Mouse (Mus musculus): ENCODE measurements at regions not wholly inside any gene's neighbourhood (a gene's known extent, or its start where the extent isn't known, plus 50 kb on each side); places are given as distances from the start of the nearest gene placed in this dataset.

DNA sequence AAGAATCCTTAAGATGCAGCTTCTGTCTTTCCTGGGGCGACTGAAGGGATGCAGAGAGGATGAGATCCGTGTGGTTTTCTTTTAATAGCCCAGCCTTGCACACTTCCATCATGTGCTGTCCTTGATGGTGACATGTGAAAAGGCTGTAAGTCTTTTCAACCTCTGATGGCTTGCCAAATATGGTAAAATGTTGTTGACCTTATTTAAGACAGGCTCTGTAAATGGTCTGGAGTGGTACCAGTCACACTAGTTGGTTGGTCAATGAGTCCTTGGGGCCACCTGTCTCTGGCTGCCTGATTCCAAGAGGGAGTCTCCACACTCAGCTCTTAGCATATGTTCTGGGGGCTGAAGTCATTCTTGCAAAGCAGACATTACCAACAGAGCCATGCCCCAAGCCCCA, 547.7 kb downstream of the Bnc2 start:
- no peak for ATAC-seq (ENCODE audit: insufficient number of reproducible peaks, low FRiP score, low TSS enrichment, low read depth)
- 60% methylated on average over 2 of the region's 2 CpGs for WGBS

DNA sequence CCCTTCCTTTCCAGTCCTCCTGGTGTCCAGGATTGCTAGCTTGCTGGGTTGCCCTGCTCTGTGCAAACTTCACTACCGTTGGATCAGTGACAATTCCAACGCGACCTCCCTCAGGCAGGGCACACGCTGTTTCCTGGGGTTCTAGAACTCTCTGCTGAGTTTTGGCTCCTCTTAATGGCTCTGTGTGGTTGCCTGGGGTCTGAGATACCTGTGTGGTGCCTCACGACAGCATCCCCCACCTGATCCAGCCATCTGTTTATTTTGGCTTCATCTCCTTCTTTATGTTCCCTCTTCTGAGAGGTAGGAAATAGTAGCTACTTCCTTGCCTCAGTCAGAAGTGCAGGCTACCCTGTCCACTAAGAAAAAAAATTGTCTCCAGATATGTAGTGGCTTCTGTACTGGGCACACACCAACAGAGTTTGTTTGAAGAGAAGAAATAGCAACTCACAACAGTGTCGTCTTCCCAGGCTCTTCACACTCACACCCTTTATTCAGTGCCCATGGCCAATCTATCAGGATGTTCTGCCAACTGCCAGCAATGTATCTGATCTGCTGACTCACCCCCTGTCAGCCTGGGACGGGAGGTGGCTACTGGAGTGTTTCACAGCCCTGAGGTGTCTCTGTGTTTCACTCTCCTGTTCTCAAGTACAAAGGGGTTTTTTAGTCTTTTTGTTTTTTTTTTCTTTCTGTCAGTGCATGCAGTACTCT, 544.1 kb downstream of the Bnc2 start:
- WGBS: 72% methylated on average over 7 of the region's 7 CpGs
- H3K36me3 ChIP-seq (ENCODE audit: control insufficient read depth, insufficient read depth, low read length): no peaks in the 10 kb centered on the region
- H3K27me3 ChIP-seq (ENCODE audit: control insufficient read depth, insufficient read depth, low read length): no peaks in the 10 kb centered on the region
- H3K9ac ChIP-seq (ENCODE audit: low read length): no peak overlapping the region
- DNase-seq (ENCODE audit: low spot score): no peak
- H3K4me3 ChIP-seq (ENCODE audit: low read depth, low read length): no peak overlapping the region
- H3K4me2 ChIP-seq (ENCODE audit: low read depth, severe bottlenecking): no peak overlapping the region
- peaks cover 9% of the 10 kb centered on the region for H3K4me1 ChIP-seq (ENCODE audit: control insufficient read depth, insufficient read depth, low read length)
- ATAC-seq (ENCODE audit: insufficient number of reproducible peaks, low FRiP score, low TSS enrichment, low read depth): no peak
- no peak overlapping the region for H3K27ac ChIP-seq (replicated peaks; ENCODE audit: low read depth, low read length)
- no peaks in the 10 kb centered on the region for H3K9me3 ChIP-seq (ENCODE audit: control insufficient read depth, low read length)

More for the DNA sequence above, 547.7 kb downstream of the Bnc2 start:
- no peaks in the 10 kb centered on the region for H3K27me3 ChIP-seq (ENCODE audit: control insufficient read depth, insufficient read depth, low read length)
- no peak overlapping the region for H3K4me2 ChIP-seq (ENCODE audit: low read depth, severe bottlenecking)
- H3K27ac ChIP-seq (replicated peaks; ENCODE audit: low read depth, low read length): no peak overlapping the region
- no peak for DNase-seq (ENCODE audit: low spot score)
- H3K9ac ChIP-seq (ENCODE audit: low read length): no peak overlapping the region
- no peak overlapping the region for H3K4me3 ChIP-seq (ENCODE audit: low read depth, low read length)
- H3K36me3 ChIP-seq (ENCODE audit: control insufficient read depth, insufficient read depth, low read length): no peaks in the 10 kb centered on the region
- peaks cover 13% of the 10 kb centered on the region for H3K4me1 ChIP-seq (ENCODE audit: control insufficient read depth, insufficient read depth, low read length)
- no peaks in the 10 kb centered on the region for H3K9me3 ChIP-seq (ENCODE audit: control insufficient read depth, low read length)

DNA sequence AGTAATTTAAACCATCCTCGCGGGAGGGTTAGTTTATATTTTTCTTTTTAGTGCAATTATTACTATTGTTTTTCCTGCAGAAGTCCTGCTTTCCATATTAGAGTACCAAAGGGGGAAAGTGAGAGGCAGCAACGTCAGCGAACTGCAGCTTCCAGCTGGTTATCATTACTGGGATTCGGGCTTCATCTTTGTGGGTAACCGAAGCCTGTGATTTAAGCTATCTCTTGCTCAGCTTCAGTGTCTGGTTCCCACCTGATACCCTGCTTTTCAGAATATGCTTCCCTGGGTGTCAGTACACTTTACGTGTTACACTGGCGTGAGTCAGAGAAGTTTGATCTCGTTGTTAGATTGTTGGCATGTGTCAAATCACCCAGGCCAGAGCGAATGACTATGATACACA, 539.3 kb downstream of the Bnc2 start:
- H3K9ac ChIP-seq (ENCODE audit: low read length): no peak overlapping the region
- no peaks in the 10 kb centered on the region for H3K36me3 ChIP-seq (ENCODE audit: control insufficient read depth, insufficient read depth, low read length)
- H3K4me3 ChIP-seq (ENCODE audit: low read depth, low read length): no peak overlapping the region
- ATAC-seq (ENCODE audit: insufficient number of reproducible peaks, low FRiP score, low TSS enrichment, low read depth) (no peak), DNase-seq (ENCODE audit: low spot score) (no peak)
- 44% methylated on average over 10 of the region's 10 CpGs for WGBS
- H3K27me3 ChIP-seq (ENCODE audit: control insufficient read depth, insufficient read depth, low read length): no peaks in the 10 kb centered on the region
- no peak overlapping the region for H3K4me2 ChIP-seq (ENCODE audit: low read depth, severe bottlenecking)
- no peak overlapping the region for H3K27ac ChIP-seq (replicated peaks; ENCODE audit: low read depth, low read length)
- no peaks in the 10 kb centered on the region for H3K9me3 ChIP-seq (ENCODE audit: control insufficient read depth, low read length)
- H3K4me1 ChIP-seq (ENCODE audit: control insufficient read depth, insufficient read depth, low read length): peaks cover 17% of the 10 kb centered on the region

DNA sequence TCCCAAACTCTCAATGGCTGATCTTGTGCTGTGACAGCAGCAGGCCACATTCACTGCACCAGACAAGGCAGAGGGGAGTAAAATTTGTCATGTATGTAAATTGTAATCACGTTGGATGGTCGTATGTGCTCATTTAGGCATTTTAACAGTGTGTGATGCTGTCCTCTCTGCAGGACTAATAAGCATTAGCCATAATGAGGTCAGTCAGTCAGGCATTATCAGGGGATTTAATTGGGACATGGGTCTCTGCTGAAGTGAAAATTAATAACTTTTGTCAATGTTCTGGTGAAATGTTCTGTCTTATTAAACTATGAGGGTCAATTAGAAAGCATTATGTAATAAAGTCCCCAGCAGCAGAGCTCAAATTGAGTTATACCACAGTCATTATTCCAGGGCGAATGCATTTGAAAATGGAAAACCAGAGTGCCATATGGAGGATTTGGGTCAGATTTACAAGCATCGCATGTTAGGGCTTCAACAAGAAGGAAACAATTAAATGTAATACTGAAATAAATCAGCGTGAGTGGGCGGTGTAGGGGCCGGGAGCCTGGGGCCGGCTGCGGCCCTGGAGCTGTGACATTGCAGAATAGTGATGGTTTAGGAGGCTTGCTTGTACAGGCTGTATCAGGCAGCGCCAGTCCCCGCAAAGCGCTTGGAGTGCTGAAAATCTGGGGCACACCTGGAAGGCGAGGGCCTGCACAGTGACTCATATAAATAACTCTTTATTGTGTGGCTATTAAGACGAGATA, 537.7 kb downstream of the Bnc2 start:
- Histone ChIP-seq H3K27me3 (ENCODE audit: control insufficient read depth, insufficient read depth, low read length) (no peaks in the 10 kb centered on the region), H3K9me3 (ENCODE audit: control insufficient read depth, low read length) (no peaks in the 10 kb centered on the region), H3K36me3 (ENCODE audit: control insufficient read depth, insufficient read depth, low read length) (no peaks in the 10 kb centered on the region), H3K27ac (replicated peaks; ENCODE audit: low read depth, low read length) (no peak overlapping the region), H3K4me1 (ENCODE audit: control insufficient read depth, insufficient read depth, low read length) (peaks cover 17% of the 10 kb centered on the region), H3K9ac (ENCODE audit: low read length) (no peak overlapping the region), H3K4me2 (ENCODE audit: low read depth, severe bottlenecking) (no peak overlapping the region; the same call in 1 of the 2 replicates), H3K4me3 (ENCODE audit: low read depth, low read length) (no peak overlapping the region)
- WGBS: 8% methylated on average over 14 of the region's 14 CpGs
- DNase-seq (ENCODE audit: low spot score) (peak; percentile 80), ATAC-seq (ENCODE audit: insufficient number of reproducible peaks, low FRiP score, low TSS enrichment, low read depth) (peak; percentile 94)

DNA sequence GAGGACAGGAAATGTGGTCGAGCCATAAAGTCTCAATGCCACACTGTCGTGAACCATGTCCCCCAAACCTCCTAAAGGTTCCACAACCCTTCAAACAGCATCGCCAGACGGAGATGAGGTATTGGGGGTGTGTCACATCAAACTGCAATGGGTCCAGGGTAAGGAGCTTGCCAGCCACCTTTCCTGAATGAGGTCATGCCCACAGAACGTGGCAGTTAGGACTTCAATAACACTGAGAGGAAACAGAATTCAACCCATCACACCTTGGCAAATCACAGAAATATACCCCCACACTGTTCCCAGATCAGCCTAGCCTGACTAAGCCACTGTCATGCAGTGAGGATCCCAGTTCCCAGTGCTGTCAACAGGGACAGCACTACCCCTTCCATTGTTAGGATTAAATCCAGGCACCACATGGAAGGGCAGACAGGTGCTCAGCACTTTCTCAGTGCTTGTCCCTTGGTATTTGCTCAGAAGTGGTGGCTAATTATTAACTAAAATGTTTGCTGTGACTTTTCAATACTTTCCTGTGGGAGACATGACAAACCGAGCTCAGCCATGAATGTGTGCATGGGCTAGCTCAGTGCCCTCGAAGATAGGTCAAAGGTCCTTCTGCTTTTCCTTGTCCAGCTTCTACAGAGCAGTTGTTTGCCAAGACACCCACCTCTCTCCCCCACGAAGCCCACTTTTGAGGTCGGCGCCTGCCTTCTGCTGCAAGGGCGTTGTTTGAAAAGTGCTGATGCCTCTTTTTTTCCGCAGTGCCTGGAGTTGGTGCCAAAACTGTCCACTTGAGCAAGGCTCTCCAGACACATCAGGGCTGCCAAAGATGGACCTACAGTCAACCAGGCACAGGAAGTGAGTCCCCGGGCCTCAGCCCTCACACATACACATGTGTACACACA, 525.7 kb downstream of the Bnc2 start:
- DNase-seq (ENCODE audit: low spot score): no peak
- H3K36me3 ChIP-seq (ENCODE audit: control insufficient read depth, insufficient read depth, low read length): no peaks in the 10 kb centered on the region
- no peak overlapping the region for H3K4me2 ChIP-seq (ENCODE audit: low read depth, severe bottlenecking)
- no peak overlapping the region for H3K4me3 ChIP-seq (ENCODE audit: low read depth, low read length)
- no peaks in the 10 kb centered on the region for H3K27me3 ChIP-seq (ENCODE audit: control insufficient read depth, insufficient read depth, low read length)
- WGBS: 85% methylated on average over 13 of the region's 13 CpGs
- no peak overlapping the region for H3K27ac ChIP-seq (replicated peaks; ENCODE audit: low read depth, low read length)
- H3K9ac ChIP-seq (ENCODE audit: low read length): no peak overlapping the region
- ATAC-seq (ENCODE audit: insufficient number of reproducible peaks, low FRiP score, low TSS enrichment, low read depth): no peak
- H3K4me1 ChIP-seq (ENCODE audit: control insufficient read depth, insufficient read depth, low read length): peaks cover 15% of the 10 kb centered on the region; the same call in 1 of the 2 replicates
- H3K9me3 ChIP-seq (ENCODE audit: control insufficient read depth, low read length): no peaks in the 10 kb centered on the region

DNA sequence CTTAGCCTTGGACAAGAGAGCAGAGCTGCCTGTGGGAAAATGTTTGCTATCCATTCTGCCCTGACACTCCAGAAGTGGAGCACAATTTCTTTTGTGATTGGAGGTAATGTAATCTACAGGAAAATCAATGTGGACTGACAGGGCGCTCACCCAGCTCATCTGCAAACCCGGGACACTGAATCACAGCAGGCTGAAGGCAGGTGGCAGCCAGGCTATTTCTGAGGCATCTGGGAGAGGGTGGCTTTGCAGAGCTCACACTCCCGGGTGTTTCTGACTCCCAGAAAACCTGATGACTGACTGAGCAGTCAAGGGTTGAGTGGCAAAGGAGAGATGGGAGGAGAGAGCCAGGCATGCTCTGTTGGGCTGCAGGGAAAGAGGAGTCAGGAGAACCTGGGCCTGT, 524.4 kb downstream of the Bnc2 start:
- no peak overlapping the region for H3K27ac ChIP-seq (replicated peaks; ENCODE audit: low read depth, low read length)
- no peak overlapping the region for H3K9ac ChIP-seq (ENCODE audit: low read length)
- no peak overlapping the region for H3K4me2 ChIP-seq (ENCODE audit: low read depth, severe bottlenecking)

DNA sequence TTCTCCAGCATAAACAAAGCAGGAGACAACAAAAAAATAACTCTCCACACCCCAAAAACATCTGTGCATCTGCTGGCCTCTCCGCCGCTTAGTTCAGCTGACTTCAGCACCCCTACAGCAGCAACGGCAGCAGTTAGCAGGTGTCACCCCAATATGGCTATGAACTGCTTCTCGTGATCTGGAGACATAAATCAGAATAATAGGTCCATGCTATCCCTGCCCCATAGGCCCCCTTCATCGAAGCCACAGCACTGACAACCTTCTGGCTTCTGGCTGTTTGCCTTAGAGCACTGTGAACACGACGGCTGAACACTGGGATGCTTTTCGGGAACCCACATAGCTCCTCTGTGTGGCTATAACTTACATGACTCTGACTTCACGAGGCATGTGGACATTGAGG, 523.8 kb downstream of the Bnc2 start:
- ATAC-seq (ENCODE audit: insufficient number of reproducible peaks, low FRiP score, low TSS enrichment, low read depth): no peak
- H3K4me2 ChIP-seq (ENCODE audit: low read depth, severe bottlenecking): no peak overlapping the region
- no peak overlapping the region for H3K4me3 ChIP-seq (ENCODE audit: low read depth, low read length)
- 50% methylated on average over 9 of the region's 9 CpGs for WGBS
- DNase-seq (ENCODE audit: low spot score): no peak
- peaks cover 15% of the 10 kb centered on the region; the same call in 1 of the 2 replicates for H3K4me1 ChIP-seq (ENCODE audit: control insufficient read depth, insufficient read depth, low read length)
- H3K9ac ChIP-seq (ENCODE audit: low read length): no peak overlapping the region
- no peaks in the 10 kb centered on the region for H3K36me3 ChIP-seq (ENCODE audit: control insufficient read depth, insufficient read depth, low read length)
- H3K9me3 ChIP-seq (ENCODE audit: control insufficient read depth, low read length): no peaks in the 10 kb centered on the region
- no peak overlapping the region for H3K27ac ChIP-seq (replicated peaks; ENCODE audit: low read depth, low read length)
- no peaks in the 10 kb centered on the region for H3K27me3 ChIP-seq (ENCODE audit: control insufficient read depth, insufficient read depth, low read length)

More for the DNA sequence above, 524.4 kb downstream of the Bnc2 start:
- WGBS: 42% methylated on average over 3 of the region's 3 CpGs
- Histone ChIP-seq H3K36me3 (ENCODE audit: control insufficient read depth, insufficient read depth, low read length) (no peaks in the 10 kb centered on the region), H3K4me3 (ENCODE audit: low read depth, low read length) (no peak overlapping the region), H3K4me1 (ENCODE audit: control insufficient read depth, insufficient read depth, low read length) (peaks cover 15% of the 10 kb centered on the region; the same call in 1 of the 2 replicates), H3K27me3 (ENCODE audit: control insufficient read depth, insufficient read depth, low read length) (no peaks in the 10 kb centered on the region), H3K9me3 (ENCODE audit: control insufficient read depth, low read length) (no peaks in the 10 kb centered on the region)
- DNase-seq (ENCODE audit: low spot score) (no peak), ATAC-seq (ENCODE audit: insufficient number of reproducible peaks, low FRiP score, low TSS enrichment, low read depth) (no peak)

DNA sequence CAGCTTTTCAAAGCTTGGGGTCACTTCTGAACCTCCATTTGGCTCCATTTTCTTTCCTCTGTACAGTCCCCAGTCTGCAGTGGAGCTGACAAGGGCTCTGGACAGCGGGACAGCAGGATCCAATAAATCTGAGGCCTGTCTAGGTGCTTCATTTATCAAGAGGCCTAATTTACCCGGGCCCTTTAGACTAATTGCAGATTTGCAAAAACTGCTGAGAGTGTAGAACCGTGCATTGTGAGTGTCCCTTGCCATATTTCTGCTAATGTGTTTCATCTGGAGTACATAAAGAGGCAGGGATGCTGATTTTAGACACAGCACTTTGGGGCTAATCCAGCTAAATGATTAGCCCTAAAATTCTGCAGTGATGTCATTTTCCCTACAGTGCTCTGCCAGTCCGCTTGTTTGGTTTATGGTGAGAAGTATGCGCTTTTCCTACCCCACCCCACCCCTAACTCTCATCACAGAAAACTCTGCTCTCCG, 523.1 kb downstream of the Bnc2 start:
- 14% methylated on average over 6 of the region's 6 CpGs for WGBS
- H3K27me3 ChIP-seq (ENCODE audit: control insufficient read depth, insufficient read depth, low read length): no peaks in the 10 kb centered on the region
- H3K27ac ChIP-seq (replicated peaks; ENCODE audit: low read depth, low read length): no peak overlapping the region
- ATAC-seq (ENCODE audit: insufficient number of reproducible peaks, low FRiP score, low TSS enrichment, low read depth): 0 out of 2 replicates have a peak, but pooled peaks have one; percentile 31
- no peak overlapping the region for H3K4me3 ChIP-seq (ENCODE audit: low read depth, low read length)
- no peaks in the 10 kb centered on the region for H3K9me3 ChIP-seq (ENCODE audit: control insufficient read depth, low read length)
- DNase-seq (ENCODE audit: low spot score): no peak
- H3K4me2 ChIP-seq (ENCODE audit: low read depth, severe bottlenecking): no peak overlapping the region
- peaks cover 15% of the 10 kb centered on the region; the same call in 1 of the 2 replicates for H3K4me1 ChIP-seq (ENCODE audit: control insufficient read depth, insufficient read depth, low read length)
- no peak overlapping the region for H3K9ac ChIP-seq (ENCODE audit: low read length)
- H3K36me3 ChIP-seq (ENCODE audit: control insufficient read depth, insufficient read depth, low read length): no peaks in the 10 kb centered on the region
